Mouse (Mus musculus) heart, embryonic 14.5 days (tissue): Measurements from ENCODE around the gene R3hdm1. TPM values are rescaled to one million over a fixed set of nuclear protein-coding genes. Genes with fewer than 3 reads are reported as not detected.

Experiments used
- ATAC-seq: fragments of 200-750 bp; cut with Nextera tagmentation; 2 replicates; pipeline ENCODE4 v1.8.0; 2017; ENCODE audit warnings: low read depth, moderate TSS enrichment; ENCODE audit not compliant: insufficient number of reproducible peaks, insufficient read depth, low FRiP score
- H3K27ac ChIP-seq, 2 experiments: fragments of 200-500 bp in 1 of 2; fragments of 300-500 bp in 1 of 2; sonication (generic) in 1 of 2; replicated peaks in 1 of 2; 2 replicates each; pipeline ENCODE4 v1.5.1; 2012 to 2014; ENCODE audit warnings: low read depth in 2 of 2, low read length in 2 of 2, control low read depth in 1 of 2, mild to moderate bottlenecking in 1 of 2, mixed read lengths in 1 of 2; ENCODE audit not compliant: control insufficient read depth in 1 of 2, insufficient read depth in 1 of 2
- H3K27me3 ChIP-seq: fragments of 300-500 bp; sonication (generic); 2 replicates; pipeline ENCODE4 v1.6.1; 2014; ENCODE audit warnings: mild to moderate bottlenecking, low read length, control low read depth; ENCODE audit not compliant: control insufficient read depth, insufficient read depth
- H3K36me3 ChIP-seq: fragments of 300-500 bp; sonication (generic); 2 replicates; pipeline ENCODE4 v1.6.1; 2014; ENCODE audit warnings: mild to moderate bottlenecking, control low read depth, low read length, mixed read lengths; ENCODE audit not compliant: control insufficient read depth, insufficient read depth
- H3K4me1 ChIP-seq, 2 experiments: fragments of 200-500 bp in 1 of 2; fragments of 300-500 bp in 1 of 2; sonication (generic) in 1 of 2; 2 replicates each; pipeline ENCODE4 v1.6.1; 2012 to 2014; ENCODE audit warnings: low read length in 2 of 2, control low read depth in 1 of 2, mixed read lengths in 1 of 2; ENCODE audit not compliant: control insufficient read depth in 2 of 2, insufficient read depth in 2 of 2
- H3K4me2 ChIP-seq: fragments of 300-500 bp; sonication (generic); 2 replicates; pipeline ENCODE4 v1.6.1; 2014; ENCODE audit warnings: mild to moderate bottlenecking, low read length
- H3K4me3 ChIP-seq, 2 experiments: fragments of 200-500 bp in 1 of 2; fragments of 300-500 bp in 1 of 2; sonication (generic) in 1 of 2; 2 replicates each; pipeline ENCODE4 v1.5.1; 2012 to 2014; ENCODE audit warnings: low read length in 2 of 2, mild to moderate bottlenecking in 2 of 2, control low read depth in 1 of 2, low read depth in 1 of 2, moderate library complexity in 1 of 2; ENCODE audit not compliant: control insufficient read depth in 1 of 2, insufficient read depth in 1 of 2
- H3K9ac ChIP-seq: fragments of 300-500 bp; sonication (generic); 2 replicates; pipeline ENCODE4 v1.6.1; 2014; ENCODE audit warnings: mild to moderate bottlenecking, low read length
- H3K9me3 ChIP-seq: fragments of 300-500 bp; sonication (generic); 2 replicates; pipeline ENCODE4 v1.6.1; 2016; ENCODE audit warnings: low read length, control low read depth; ENCODE audit not compliant: control insufficient read depth
- WGBS: fragments of 180-500 bp; shearing (Covaris S2); extraction: QIAGEN DNeasy Blood & Tissue Kit; methylation state at CpG from one replicate; pipeline ENCODE4 v1.1.7; 2014; 5-methylcytosine and 5-hydroxymethylcytosine counted together
- polyA plus RNA-seq: library from polyadenylated mRNA; unstranded; fragments of >200 nt; fragmentation: Nextera tagmentation; extraction: Ambion mirVana; gene quantifications from 2 replicates; pipeline ENCODE4 v1.2.1, GENCODE M21; 2014

The R3hdm1 gene
- polyA plus RNA-seq, 1 experiment from 2014 or later: 55.2 TPM

- Histone ChIP-seq H3K27me3 (no peaks in the 10 kb centered on the region), H3K36me3 (no peaks in the 10 kb centered on the region), H3K4me1 (0 out of 4 replicates have a peak, but pooled peaks cover 2 to 5% of the 10 kb centered on the region in 2 experiments), H3K4me2 (no peak overlapping the region), H3K9me3 (no peaks in the 10 kb centered on the region), H3K9ac (no peak overlapping the region), H3K4me3 (no peak overlapping the region), H3K27ac (peak overlapping the region; percentile 33 to 64; a peak in 2 of 4 replicates)
- 79% methylated on average over 2 of the region's 2 CpGs for WGBS
- ATAC-seq: peak; percentile 31; the same call in 1 of the 2 replicates
Measured at GRCm38 (mm10) chr1:128068945-128069397, 34.1 kb upstream of the R3hdm1 start.

- 91% methylated on average over 3 of the region's 3 CpGs for WGBS
- Histone ChIP-seq H3K9ac (no peak overlapping the region), H3K27me3 (no peaks in the 10 kb centered on the region), H3K4me1 (no peaks in the 10 kb centered on the region), H3K27ac (peak overlapping the region in 1 of 2 experiments; percentile 64; a peak in 1 of 4 replicates), H3K4me2 (no peak overlapping the region), H3K9me3 (no peaks in the 10 kb centered on the region), H3K36me3 (no peaks in the 10 kb centered on the region), H3K4me3 (no peak overlapping the region)
- no peak for ATAC-seq
Measured at GRCm38 (mm10) chr1:128070003-128070402, 33.1 kb upstream of the R3hdm1 start.

- no peaks in the 10 kb centered on the region for H3K4me1 ChIP-seq
- no peak overlapping the region for H3K9ac ChIP-seq
- no peak for ATAC-seq
- no peaks in the 10 kb centered on the region for H3K9me3 ChIP-seq
- no peaks in the 10 kb centered on the region for H3K27me3 ChIP-seq
- H3K4me2 ChIP-seq: no peak overlapping the region
- no peak overlapping the region for H3K27ac ChIP-seq
- 90% methylated on average over 6 of the region's 6 CpGs for WGBS
- H3K36me3 ChIP-seq: no peaks in the 10 kb centered on the region
- no peak overlapping the region for H3K4me3 ChIP-seq
Measured at GRCm38 (mm10) chr1:128073051-128073450, 30.1 kb upstream of the R3hdm1 start.

DNA sequence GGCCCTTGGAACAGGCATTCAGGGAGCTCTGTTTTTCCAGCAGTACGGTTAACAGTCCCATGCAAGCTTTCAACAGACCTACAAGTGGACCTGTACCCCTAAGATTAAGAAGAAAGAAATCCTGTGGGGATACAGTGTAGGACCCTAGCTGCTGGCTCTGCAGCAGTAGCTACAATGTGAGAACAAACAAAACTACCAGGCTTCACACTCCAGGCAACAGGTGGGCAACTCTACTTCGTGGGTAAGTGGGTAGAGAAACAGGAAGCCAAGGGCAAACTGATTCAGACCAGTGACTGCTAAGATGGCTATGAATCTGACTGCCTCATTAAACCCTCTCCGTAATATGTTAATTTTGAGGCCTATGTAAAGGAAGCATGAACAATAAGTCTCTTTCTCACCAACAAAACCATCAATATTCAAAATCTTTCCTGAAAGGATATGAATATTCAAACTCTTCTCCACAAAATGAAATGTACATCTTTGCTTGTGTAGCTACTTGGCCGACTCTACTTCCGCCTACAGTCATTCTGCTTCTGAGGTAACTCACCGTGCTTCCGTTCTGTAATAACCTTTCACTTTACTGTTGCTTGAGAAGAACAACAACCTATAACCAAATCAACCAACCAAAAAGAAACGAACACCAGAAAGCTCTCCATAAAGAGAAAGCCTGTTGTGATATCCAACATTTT lies 26.2 kb upstream of the R3hdm1 start:
- Histone ChIP-seq H3K4me2 (no peak overlapping the region), H3K9ac (no peak overlapping the region), H3K27me3 (no peaks in the 10 kb centered on the region), H3K9me3 (no peaks in the 10 kb centered on the region), H3K27ac (no peak overlapping the region), H3K4me3 (no peak overlapping the region), H3K4me1 (peaks cover 0 to 6% of the 10 kb centered on the region in 2 experiments; a peak in 2 of 4 replicates), H3K36me3 (no peaks in the 10 kb centered on the region)
- 88% methylated on average over 8 of the region's 8 CpGs for WGBS
- no peak for ATAC-seq

- 86% methylated on average over 2 of the region's 2 CpGs for WGBS
Measured at GRCm38 (mm10) chr1:128077788-128078187, 25.3 kb upstream of the R3hdm1 start.

DNA sequence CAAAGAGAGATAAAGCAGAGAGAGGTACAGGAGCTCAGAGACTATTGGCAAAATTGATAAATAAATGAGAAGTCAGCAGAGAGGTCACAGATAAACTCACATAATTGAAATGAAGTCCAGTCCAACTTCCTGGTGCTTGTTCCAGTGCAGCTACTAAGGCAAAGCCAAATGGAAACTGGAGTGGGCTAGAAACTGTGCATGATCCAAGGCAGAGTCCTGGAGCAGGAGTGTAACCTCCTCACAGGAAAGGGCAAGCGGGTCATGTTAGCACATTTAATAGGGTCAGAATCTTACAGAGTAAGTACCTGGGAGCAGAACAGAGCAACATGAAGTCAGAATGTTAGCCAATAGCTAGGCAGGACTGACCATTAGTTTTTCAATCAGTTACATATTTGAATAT lies 24.5 kb upstream of the R3hdm1 start:
- no peak overlapping the region for H3K9ac ChIP-seq
- no peak for ATAC-seq
- no peak overlapping the region for H3K4me3 ChIP-seq
- no peak overlapping the region for H3K27ac ChIP-seq
- H3K4me1 ChIP-seq: peaks cover 0 to 6% of the 10 kb centered on the region in 2 experiments; a peak in 2 of 4 replicates
- H3K27me3 ChIP-seq: no peaks in the 10 kb centered on the region
- H3K9me3 ChIP-seq: no peaks in the 10 kb centered on the region
- no peak overlapping the region for H3K4me2 ChIP-seq
- 100% methylated on average over 1 of the region's 1 CpGs for WGBS
- no peaks in the 10 kb centered on the region for H3K36me3 ChIP-seq

More at GRCm38 (mm10) chr1:128077788-128078187, 25.3 kb upstream of the R3hdm1 start:
- Histone ChIP-seq H3K27ac (no peak overlapping the region), H3K27me3 (no peaks in the 10 kb centered on the region), H3K36me3 (no peaks in the 10 kb centered on the region), H3K4me2 (no peak overlapping the region), H3K4me1 (peaks cover 0 to 6% of the 10 kb centered on the region in 2 experiments; a peak in 2 of 4 replicates), H3K9me3 (no peaks in the 10 kb centered on the region), H3K4me3 (no peak overlapping the region), H3K9ac (no peak overlapping the region)
- no peak for ATAC-seq

GRCm38 (mm10) chr1:128080936-128081696 lies 22.0 kb upstream of the R3hdm1 start:
- 49% methylated on average over 5 of the region's 5 CpGs for WGBS

More at GRCm38 (mm10) chr1:128080936-128081696, 22.0 kb upstream of the R3hdm1 start:
- peak overlapping the region in 1 of 2 experiments; percentile 63; a peak in 2 of 4 replicates for H3K27ac ChIP-seq
- H3K4me2 ChIP-seq: no peak overlapping the region
- H3K9ac ChIP-seq: no peak overlapping the region
- H3K9me3 ChIP-seq: no peaks in the 10 kb centered on the region
- ATAC-seq: peak; percentile 68; the same call in 1 of the 2 replicates
- H3K4me1 ChIP-seq: peaks cover 0 to 6% of the 10 kb centered on the region in 2 experiments; a peak in 2 of 4 replicates
- no peaks in the 10 kb centered on the region for H3K36me3 ChIP-seq
- no peaks in the 10 kb centered on the region for H3K27me3 ChIP-seq
- no peak overlapping the region for H3K4me3 ChIP-seq
